Mouse (Mus musculus): ENCODE data around the gene Pld3.

DNA sequence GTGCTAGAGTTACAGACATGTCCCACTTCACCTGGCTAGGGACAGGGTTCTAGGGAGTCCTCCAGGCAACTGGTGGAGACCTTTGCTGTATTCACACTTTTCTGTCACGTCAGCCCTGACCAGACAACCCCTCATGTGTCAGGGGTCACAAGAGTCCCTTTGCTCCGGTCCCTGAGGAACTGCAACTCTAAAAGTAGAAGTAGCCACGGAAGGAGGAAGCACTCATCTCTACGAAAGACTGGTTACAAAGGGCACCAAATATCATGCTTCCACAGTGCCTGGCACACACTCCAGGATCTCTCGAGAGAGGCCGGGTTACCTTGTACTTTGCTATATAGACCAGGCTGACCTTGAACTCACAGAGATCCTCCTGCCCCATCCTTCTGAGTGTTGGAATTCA lies 16.4 kb downstream of the Pld3 start:
- TF ChIP-seq CTCF (conservative IDR thresholded peaks at IDR 0.05; ENCODE audit: low read length) (no peak), NANOG (IDR thresholded peaks at IDR 0.05; ENCODE audit: borderline replicate concordance, low read length) (no peak), POU5F1 (IDR thresholded peaks at IDR 0.05; ENCODE audit: borderline replicate concordance, low read length) (no peak)
